Mouse (Mus musculus): ENCODE results near the gene Lenep. TPM values are rescaled to one million over a fixed set of nuclear protein-coding genes. Genes with fewer than 3 reads are reported as not detected.
A peak's percentile ranks its signal among the peaks of the same experiment; 100 is the strongest.

Lenep gene
- polyA plus RNA-seq, 3 experiments from 2014 or later, result 0.38 TPM; not detected in 2

GRCm38 (mm10) chr3:89419571-89419970 is 17.0 kb upstream of the Lenep start:
- ATAC-seq, result no peak

- ATAC-seq, result no peak
Observed at GRCm38 (mm10) chr3:89418861-89419250, 16.3 kb upstream of the Lenep start.

GRCm38 (mm10) chr3:89418170-89418860 is 15.7 kb upstream of the Lenep start, which contains the start of the genes Cks1b and Shc1:
TSS of gene Cks1b (minus strand) at chr3:89418383.
TSS of gene Shc1 (plus strand) at chr3:89418443.
- peak; percentile 99 for ATAC-seq

- ATAC-seq, result no peak
Observed at GRCm38 (mm10) chr3:89417840-89418169, 15.2 kb upstream of the Lenep start.

GRCm38 (mm10) chr3:89417131-89417530 is 14.5 kb upstream of the Lenep start:
- no peak for ATAC-seq

- ATAC-seq, result no peak
Observed at GRCm38 (mm10) chr3:89416158-89416557, 13.6 kb upstream of the Lenep start.

GRCm38 (mm10) chr3:89411490-89412393 is 9.1 kb upstream of the Lenep start, which contains the start of gene Flad1:
TSS of gene Flad1 (minus strand) at chr3:89411870.
- peak; percentile 100 for ATAC-seq

- no peak for ATAC-seq
Observed at GRCm38 (mm10) chr3:89410864-89411263, 8.3 kb upstream of the Lenep start.

- no peak for ATAC-seq
Observed at GRCm38 (mm10) chr3:89409701-89410100, 7.1 kb upstream of the Lenep start.

- no peak for ATAC-seq
Observed at GRCm38 (mm10) chr3:89408448-89408847, 5.9 kb upstream of the Lenep start.

- ATAC-seq, result no peak
Observed at GRCm38 (mm10) chr3:89406887-89407286, 4.3 kb upstream of the Lenep start.

GRCm38 (mm10) chr3:89401329-89401728 is 1.3 kb downstream of the Lenep start:
- ATAC-seq, result no peak

GRCm38 (mm10) chr3:89396654-89397005 is 6.0 kb downstream of the Lenep start:
- ATAC-seq, result no peak

GRCm38 (mm10) chr3:89395806-89396653 is 6.6 kb downstream of the Lenep start:
- ATAC-seq, result no peak

GRCm38 (mm10) chr3:89395419-89395805 is 7.2 kb downstream of the Lenep start:
- ATAC-seq, result no peak

- ATAC-seq, result no peak
Observed at GRCm38 (mm10) chr3:89394894-89395256, 7.7 kb downstream of the Lenep start.

- ATAC-seq, result peak; percentile 14
Observed at GRCm38 (mm10) chr3:89394006-89394893, 8.3 kb downstream of the Lenep start, which contains the start of gene Zbtb7b. TSS of gene Zbtb7b (minus strand) at chr3:89394776.

- peak; percentile 77 for ATAC-seq
Observed at GRCm38 (mm10) chr3:89393605-89394004, 9.0 kb downstream of the Lenep start.

GRCm38 (mm10) chr3:89392871-89393311 is 9.7 kb downstream of the Lenep start:
- ATAC-seq, result no peak

- no peak for ATAC-seq
Observed at GRCm38 (mm10) chr3:89391663-89392511, 10.7 kb downstream of the Lenep start.
